8 mouse cellular contexts compared by ENCODE assay signal in genomic region chr2:4882249-4882791, GRCm38 (mm10). TPM values are rescaled to one million over a fixed set of nuclear protein-coding genes. Genes with fewer than 3 reads are reported as not detected.
A peak's percentile ranks its signal among the peaks of the same experiment; 100 is the strongest.
DNase-seq lines count a peak whose midpoint lies in the region; ATAC-seq and TF ChIP-seq lines count a peak whose summit lies in the region.

No protein-coding gene starts in this region.

- peak overlapping the region; percentile 87 for H3K9ac ChIP-seq in CH12.LX (ENCODE audit: insufficient read depth, low read depth)
- H3K9ac ChIP-seq in embryonic facial prominence, embryonic 15.5 days, result peak overlapping the region; percentile 96
- H3K9ac ChIP-seq in heart, embryonic 13.5 days, result peak overlapping the region; percentile 98
- H3K9ac ChIP-seq in kidney, postnatal 0 days (ENCODE audit: low read depth, low read length), result peak overlapping the region; percentile 98
- H3K9ac ChIP-seq in neural tube, embryonic 14.5 days (replicated peaks; ENCODE audit: low read depth, low read length), result peak overlapping the region; percentile 98

- TF ChIP-seq POLR2A in CH12.LX (IDR thresholded peaks at IDR 0.05; ENCODE audit: low read depth, low read length), result no peak; the same call in 1 of the 2 replicates

- ATAC-seq in embryonic facial prominence, embryonic 15.5 days (ENCODE audit: insufficient number of reproducible peaks, low FRiP score, low TSS enrichment, low read depth), result peak; percentile 55
- ATAC-seq in heart, embryonic 13.5 days (ENCODE audit: extremely low read depth, insufficient number of reproducible peaks, low FRiP score, low TSS enrichment), result peak; percentile 47; the same call in 1 of the 2 replicates
- peak; percentile 59 for ATAC-seq in kidney, postnatal 0 days (replicated peaks; ENCODE audit: low FRiP score, low read depth)
- ATAC-seq in neural tube, embryonic 14.5 days (ENCODE audit: low read depth), result peak; percentile 60

- peaks cover 18 to 28% of the 10 kb centered on the region in 2 experiments for H3K36me3 ChIP-seq in CH12.LX (replicated peaks in 1 of 2; ENCODE audit: control insufficient read depth in 1 of 2, insufficient read depth in 1 of 2, low read length in 1 of 2)
- peaks cover 19% of the 10 kb centered on the region for H3K36me3 ChIP-seq in embryonic facial prominence, embryonic 15.5 days
- H3K36me3 ChIP-seq in heart, embryonic 13.5 days, result peaks cover 31% of the 10 kb centered on the region
- H3K36me3 ChIP-seq in kidney, postnatal 0 days (ENCODE audit: insufficient read depth, low read length), result peaks cover 3% of the 10 kb centered on the region; the same call in 1 of the 2 replicates
- H3K36me3 ChIP-seq in neural tube, embryonic 14.5 days (ENCODE audit: control insufficient read depth, insufficient read depth, low read length), result peaks cover 5% of the 10 kb centered on the region; the same call in 1 of the 2 replicates

- WGBS in embryonic facial prominence, embryonic 15.5 days, result under 1% methylated on average over 52 of the region's 63 CpGs
- WGBS in heart, embryonic 13.5 days, result under 1% methylated on average over 61 of the region's 63 CpGs
- WGBS in kidney, postnatal 0 days, result 1% methylated on average over 63 of the region's 63 CpGs
- under 1% methylated on average over 54 of the region's 63 CpGs for WGBS in neural tube, embryonic 14.5 days

- in situ Hi-C loops in CH12.LX (cut with MboI; ENCODE audit: low pct_ligation_motif_present, low pct_unique_long_range_greater_than_20kb, low sequenced_read_pairs), result no loop called here

- TF ChIP-seq EP300 in CH12.LX (IDR thresholded peaks at IDR 0.05; ENCODE audit: low read length), result no peak

- no peak for TF ChIP-seq CTCF in CH12.LX (conservative IDR thresholded peaks at IDR 0.05 in 1 of 2, IDR thresholded peaks at IDR 0.05 in 1 of 2; ENCODE audit: low read depth in 2 of 2, low read length in 2 of 2)
- no peak for TF ChIP-seq CTCF in kidney, postnatal 0 days (IDR thresholded peaks at IDR 0.05; ENCODE audit: low read depth)

- no peak for TF ChIP-seq RAD21 in CH12.LX (IDR thresholded peaks at IDR 0.05; ENCODE audit: low read depth, low read length)

- H3K4me1 ChIP-seq in CH12.LX (ENCODE audit: control insufficient read depth in 1 of 2, insufficient read depth in 2 of 2), result peaks cover 4 to 17% of the 10 kb centered on the region in 2 experiments; a peak in 3 of 4 replicates
- peaks cover 18% of the 10 kb centered on the region for H3K4me1 ChIP-seq in embryonic facial prominence, embryonic 15.5 days
- peaks cover 24% of the 10 kb centered on the region for H3K4me1 ChIP-seq in heart, embryonic 13.5 days
- H3K4me1 ChIP-seq in kidney, postnatal 0 days (replicated peaks; ENCODE audit: insufficient read depth, low read length), result peaks cover 10% of the 10 kb centered on the region; the same call in 1 of the 2 replicates
- peaks cover 16% of the 10 kb centered on the region for H3K4me1 ChIP-seq in neural tube, embryonic 14.5 days (ENCODE audit: control insufficient read depth, insufficient read depth, low read length)

- H3K4me2 ChIP-seq in CH12.LX (ENCODE audit: insufficient read depth, low read depth, poor library complexity, severe bottlenecking), result peak overlapping the region; percentile 91
- peak overlapping the region; percentile 80 for H3K4me2 ChIP-seq in embryonic facial prominence, embryonic 15.5 days (replicated peaks)
- peak overlapping the region; percentile 92 for H3K4me2 ChIP-seq in heart, embryonic 13.5 days
- H3K4me2 ChIP-seq in kidney, postnatal 0 days (ENCODE audit: low read length), result peak overlapping the region; percentile 81
- H3K4me2 ChIP-seq in neural tube, embryonic 14.5 days (ENCODE audit: low read depth, low read length), result peak overlapping the region; percentile 82

- no peaks in the 10 kb centered on the region for H3K27me3 ChIP-seq in CH12.LX (replicated peaks)
- no peaks in the 10 kb centered on the region for H3K27me3 ChIP-seq in embryonic facial prominence, embryonic 15.5 days
- no peaks in the 10 kb centered on the region for H3K27me3 ChIP-seq in heart, embryonic 13.5 days (replicated peaks)
- no peaks in the 10 kb centered on the region for H3K27me3 ChIP-seq in kidney, postnatal 0 days (ENCODE audit: insufficient read depth, low read length)
- H3K27me3 ChIP-seq in neural tube, embryonic 14.5 days (ENCODE audit: control insufficient read depth, insufficient read depth, low read length), result no peaks in the 10 kb centered on the region

- peaks cover 45% of the 10 kb centered on the region for H3K79me2 ChIP-seq in CH12.LX (replicated peaks; ENCODE audit: control insufficient read depth, extremely low read depth, insufficient read depth, poor library complexity, severe bottlenecking)

- DNase-seq in CH12.LX (ENCODE audit: extremely low read depth), result peak; percentile 44
- peak; percentile 76 for DNase-seq in adrenal gland, postnatal 14 days
- DNase-seq in kidney, postnatal 0 days (ENCODE audit: low spot score), result peak; percentile 65
- DNase-seq in lung, adult 18-20 months, result peak; percentile 49 to 71
- DNase-seq in thymus, postnatal 36 days, result peak; percentile 62 to 66

- H3K27ac ChIP-seq in CH12.LX (ENCODE audit: insufficient read depth, low read depth), result peak overlapping the region; percentile 57
- H3K27ac ChIP-seq in embryonic facial prominence, embryonic 15.5 days (replicated peaks), result peak overlapping the region; percentile 99
- H3K27ac ChIP-seq in heart, embryonic 13.5 days (replicated peaks), result peak overlapping the region; percentile 99
- peak overlapping the region; percentile 99 for H3K27ac ChIP-seq in kidney, postnatal 0 days
- H3K27ac ChIP-seq in neural tube, embryonic 14.5 days (ENCODE audit: low read depth, low read length), result peak overlapping the region; percentile 100

- H3K4me3 ChIP-seq in CH12.LX (replicated peaks in 1 of 3; ENCODE audit: low read depth in 2 of 3, low read length in 2 of 3, poor library complexity in 1 of 3), result peak overlapping the region; percentile 88 to 93 (median 93)
- peak overlapping the region; percentile 87 for H3K4me3 ChIP-seq in embryonic facial prominence, embryonic 15.5 days (replicated peaks)
- peak overlapping the region; percentile 94 for H3K4me3 ChIP-seq in heart, embryonic 13.5 days
- peak overlapping the region; percentile 94 for H3K4me3 ChIP-seq in kidney, postnatal 0 days (replicated peaks; ENCODE audit: low read depth, low read length)
- peak overlapping the region; percentile 55 for H3K4me3 ChIP-seq in neural tube, embryonic 14.5 days (ENCODE audit: low read depth, low read length)

- H3K9me3 ChIP-seq in CH12.LX (replicated peaks; ENCODE audit: low read length), result no peaks in the 10 kb centered on the region
- H3K9me3 ChIP-seq in embryonic facial prominence, embryonic 15.5 days (replicated peaks), result no peaks in the 10 kb centered on the region
- no peaks in the 10 kb centered on the region for H3K9me3 ChIP-seq in heart, embryonic 13.5 days
- no peaks in the 10 kb centered on the region for H3K9me3 ChIP-seq in kidney, postnatal 0 days (replicated peaks; ENCODE audit: low read length)
- no peaks in the 10 kb centered on the region for H3K9me3 ChIP-seq in neural tube, embryonic 14.5 days (ENCODE audit: control insufficient read depth, low read length)

- dilution Hi-C loops in CH12.LX (cut with MboI; ENCODE audit: extremely low pct_ligation_motif_present, extremely low pct_unique_long_range_greater_than_20kb, low sequenced_read_pairs), result no loop called here

TF ChIP-seq in CH12.LX, 34 proteins besides CTCF, POLR2A, EP300 and RAD21 (continues in another document):
- peak; percentile 28; the same call in 1 of the 2 replicates for TF ChIP-seq BHLHE40 (IDR thresholded peaks at IDR 0.05; ENCODE audit: low read depth, low read length)
- TF ChIP-seq KAT2A (IDR thresholded peaks at IDR 0.05; ENCODE audit: insufficient replicate concordance, low read length), result no peak
- TF ChIP-seq PAX5 (IDR thresholded peaks at IDR 0.05; ENCODE audit: low read length), result no peak
- TF ChIP-seq UBTF (IDR thresholded peaks at IDR 0.05; ENCODE audit: low read depth, low read length), result no peak
- no peak for TF ChIP-seq MEF2A (IDR thresholded peaks at IDR 0.05; ENCODE audit: borderline replicate concordance, low read depth, low read length)
- TF ChIP-seq NELFE (IDR thresholded peaks at IDR 0.05; ENCODE audit: low read depth, low read length), result 0 out of 2 replicates have a peak, but pooled peaks have one; percentile 27
- TF ChIP-seq ZKSCAN1 (IDR thresholded peaks at IDR 0.05; ENCODE audit: borderline replicate concordance, low read depth, low read length), result no peak
- TF ChIP-seq MAX (IDR thresholded peaks at IDR 0.05; ENCODE audit: low read length), result peak; percentile 69
- no peak for TF ChIP-seq E2F4 (IDR thresholded peaks at IDR 0.05; ENCODE audit: insufficient replicate concordance, low read depth, low read length)
- no peak for TF ChIP-seq JUND (conservative IDR thresholded peaks at IDR 0.05; ENCODE audit: low read depth, low read length)
- TF ChIP-seq TCF12 (IDR thresholded peaks at IDR 0.05; ENCODE audit: low read depth, low read length), result no peak
- no peak for TF ChIP-seq MAZ (IDR thresholded peaks at IDR 0.05; ENCODE audit: low read depth, low read length)
- no peak for TF ChIP-seq IRF4 (IDR thresholded peaks at IDR 0.05; ENCODE audit: low read depth, low read length)
- no peak for TF ChIP-seq TBP (conservative IDR thresholded peaks at IDR 0.05; ENCODE audit: low read depth, low read length)
- no peak for TF ChIP-seq ETS1 (conservative IDR thresholded peaks at IDR 0.05; ENCODE audit: low read depth, low read length)

RNA-seq across cellular contexts. Expression of gene Sephs1, which starts 1.0 kb away (rescaled TPM):
- total RNA-seq in CH12.LX (2012; rRNA removed) (39.5 and 55.4 TPM in 2 replicates), CH12.LX (2014; rRNA removed) (85.8 and 86.3 TPM in 2 replicates)
- polyA plus RNA-seq in CH12.LX (2012; ENCODE audit: insufficient read length, low read depth), result 53.8 and 62.0 TPM in 2 replicates
- 45.8 and 50.8 TPM in 2 replicates for total RNA-seq in adrenal gland, postnatal 14 days (2021)
- polyA plus RNA-seq in embryonic facial prominence, embryonic 15.5 days (2015; fragmentation: Nextera tagmentation; extraction: Ambion mirVana), result 68.6 and 71.6 TPM in 2 replicates
- polyA plus RNA-seq in heart, embryonic 13.5 days (2015; fragmentation: Nextera tagmentation; extraction: Ambion mirVana), result 44.2 and 45.3 TPM in 2 replicates
- polyA plus RNA-seq in kidney, postnatal 0 days (2015; fragmentation: Nextera tagmentation; extraction: Ambion mirVana), result 54.6 and 59.8 TPM in 2 replicates
- 55.0 and 66.0 TPM in 2 replicates for polyA plus RNA-seq in neural tube, embryonic 14.5 days (2014; fragmentation: Nextera tagmentation; extraction: Ambion mirVana)

RNA-seq across cellular contexts. Expression of gene Phyh, which starts 36.5 kb away (rescaled TPM):
- 11.0 and 12.5 TPM in 2 replicates for total RNA-seq in CH12.LX (2012; rRNA removed)
- 24.2 and 24.4 TPM in 2 replicates for total RNA-seq in CH12.LX (2014; rRNA removed)
- polyA plus RNA-seq in CH12.LX (2012; ENCODE audit: insufficient read length, low read depth), result 17.2 and 18.5 TPM in 2 replicates
- total RNA-seq in adrenal gland, postnatal 14 days (2021), result 370 and 447 TPM in 2 replicates
- polyA plus RNA-seq in embryonic facial prominence, embryonic 15.5 days (2015; fragmentation: Nextera tagmentation; extraction: Ambion mirVana), result 44.5 and 46.5 TPM in 2 replicates
- 134 and 148 TPM in 2 replicates for polyA plus RNA-seq in heart, embryonic 13.5 days (2015; fragmentation: Nextera tagmentation; extraction: Ambion mirVana)
- polyA plus RNA-seq in kidney, postnatal 0 days (2015; fragmentation: Nextera tagmentation; extraction: Ambion mirVana), result 159 and 164 TPM in 2 replicates
- polyA plus RNA-seq in neural tube, embryonic 14.5 days (2014; fragmentation: Nextera tagmentation; extraction: Ambion mirVana), result 75.7 and 90.7 TPM in 2 replicates

Comparison
In these comparisons a context has a peak if more than half of its experiments do, and no peak if none do; other contexts are left out.
1. Peak in every context shown above with its lines: DNase-seq, ATAC-seq, H3K4me3 ChIP-seq and H3K27ac ChIP-seq.